Mouse (Mus musculus) ES-E14 (cell line): ENCODE measurements around the gene Dnajc14.

Experiments
- CHD2 ChIP-seq: IDR thresholded peaks from 2 replicates; pipeline ENCODE4 v1.6.1; 2014; ENCODE audit warnings: mild to moderate bottlenecking, low read depth, low read length, inconsistent platforms
- HCFC1 ChIP-seq: IDR thresholded peaks from 2 replicates; pipeline ENCODE4 v1.6.1; 2012; ENCODE audit warnings: low read length, inconsistent platforms, borderline replicate concordance; ENCODE audit not compliant: insufficient read depth
- MAFK ChIP-seq: IDR thresholded peaks from 2 replicates; pipeline ENCODE4 v1.6.1; 2014; ENCODE audit warnings: mild to moderate bottlenecking, low read depth, low read length, inconsistent platforms; ENCODE audit not compliant: insufficient read depth

GRCm38 (mm10) chr10:128806086-128806485, 2.2 kb downstream of the Dnajc14 start:
- TF ChIP-seq MAFK = no peak
- no peak for TF ChIP-seq HCFC1
- TF ChIP-seq CHD2 = no peak
